16 mouse cellular contexts compared by ENCODE assay signal in genomic region chr10:83766882-83767281, GRCm38 (mm10). TPM values are rescaled to one million over a fixed set of nuclear protein-coding genes. Genes with fewer than 3 reads are reported as not detected.
A peak's percentile ranks its signal among the peaks of the same experiment; 100 is the strongest.
DNase-seq lines count a peak whose midpoint lies in the region.
"Had no signal": no experiment of that assay in that cellular context is flagged by ENCODE, and none has a peak within 500 bp of the region (broad histone marks: within the 10 kb centered on the region; RNA-seq: fewer than 3 reads in every experiment).

No protein-coding gene starts in this region.

- peak; percentile 6 for DNase-seq in heart, adult 11 months
- no peak for DNase-seq in heart, postnatal 10 days
- peak; percentile 56 for DNase-seq in kidney, postnatal 10 days
- no peak for DNase-seq in kidney, adult 11 months
- DNase-seq in ovary, adult 18-20 months (ENCODE audit: low spot score): peak; percentile 62
- DNase-seq in ovary, postnatal 36 days (ENCODE audit: low spot score): no peak
- DNase-seq in right cerebral cortex, adult 2 months (ENCODE audit: low spot score in 2 of 2): no peak
- DNase-seq: adrenal gland, postnatal 14 days; cerebellum, adult 11 months; cerebellum, adult 9-10 months; cerebellum, postnatal 36 days; embryo, embryonic 11 days; heart, postnatal 14 days; right cerebral cortex, postnatal 14 days; thymus, postnatal 14 days had no signal

- intact Hi-C loops in heart, postnatal 10 days (cut with DNase I): no loop called here

RNA-seq across cellular contexts. Expression of gene 1500009L16Rik, which starts 44.2 kb away (rescaled TPM):
- 10 to 100 TPM in 1 of 2 experiments, 1 to 10 TPM in 1; 9.1 to 12.8 TPM for total RNA-seq in heart, postnatal 10 days (2021)
- total RNA-seq: MEL had no signal

Comparison
In these comparisons a context has a peak if more than half of its experiments do, and no peak if none do; other contexts are left out.
1. DNase-seq: peak in heart, adult 11 months (single experiment), kidney, postnatal 10 days (single experiment) and ovary, adult 18-20 months (single experiment); none in heart, postnatal 10 days (0 of 2), kidney, adult 11 months (single experiment), ovary, postnatal 36 days (single experiment) and right cerebral cortex, adult 2 months (0 of 2).